Mouse (Mus musculus): ENCODE measurements around the gene Fance.

The Fance gene

GRCm38 (mm10) chr17:28313212-28313879 is at the start of gene Fance:
Fance (plus strand) TSS chr17:28313519.
- peak; percentile 93 for DNase-seq (ENCODE audit: low spot score)

DNA sequence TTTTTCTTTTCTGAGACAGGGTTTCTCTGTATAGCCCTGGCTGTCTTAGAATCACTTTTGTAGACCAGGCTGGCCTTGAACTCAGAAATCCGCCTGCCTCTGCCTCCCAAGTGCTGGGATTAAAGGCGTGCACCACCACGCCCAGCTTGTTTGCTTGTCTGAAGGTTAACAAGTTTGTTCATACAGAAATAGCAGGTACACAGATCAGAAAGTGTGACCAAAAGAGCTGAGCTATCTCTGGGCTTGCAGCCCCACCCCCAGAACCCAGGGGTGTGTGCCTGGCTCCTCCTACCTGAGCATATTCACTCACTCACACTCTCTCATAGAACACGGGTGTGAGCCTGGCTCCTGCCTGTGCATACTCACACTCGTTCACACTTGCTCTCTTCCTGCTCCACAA is 46.1 kb upstream of the Fance start:
- DNase-seq (ENCODE audit: low spot score) = no peak

- no peak for DNase-seq (ENCODE audit: low spot score)
Observed at GRCm38 (mm10) chr17:28270165-28270564, 43.2 kb upstream of the Fance start.

GRCm38 (mm10) chr17:28271537-28272266 is 41.6 kb upstream of the Fance start:
- no peak for DNase-seq (ENCODE audit: low spot score)

DNA sequence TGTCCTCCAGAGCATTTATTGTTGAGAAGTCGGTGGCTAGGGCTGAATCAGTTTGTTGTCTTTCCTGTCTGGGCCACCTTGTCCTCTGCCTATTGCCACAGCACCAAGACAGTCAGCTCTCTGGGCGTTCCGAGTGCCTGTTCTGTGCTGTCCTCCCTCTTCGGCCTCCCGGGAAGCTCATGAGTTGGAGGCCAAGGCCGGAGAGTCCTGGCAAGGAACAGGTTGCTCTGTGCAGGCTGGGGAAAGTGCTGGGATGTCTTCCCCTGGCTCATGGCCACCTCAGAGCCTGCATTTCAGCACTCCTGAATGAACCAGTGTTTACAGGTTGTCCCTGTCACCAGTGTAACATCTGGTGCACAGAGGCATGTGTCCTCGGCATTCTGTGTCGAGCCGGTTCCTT is 41.0 kb upstream of the Fance start:
- no peak for DNase-seq (ENCODE audit: low spot score)

GRCm38 (mm10) chr17:28272837-28273236 is 40.5 kb upstream of the Fance start:
- no peak for DNase-seq (ENCODE audit: low spot score)

DNA sequence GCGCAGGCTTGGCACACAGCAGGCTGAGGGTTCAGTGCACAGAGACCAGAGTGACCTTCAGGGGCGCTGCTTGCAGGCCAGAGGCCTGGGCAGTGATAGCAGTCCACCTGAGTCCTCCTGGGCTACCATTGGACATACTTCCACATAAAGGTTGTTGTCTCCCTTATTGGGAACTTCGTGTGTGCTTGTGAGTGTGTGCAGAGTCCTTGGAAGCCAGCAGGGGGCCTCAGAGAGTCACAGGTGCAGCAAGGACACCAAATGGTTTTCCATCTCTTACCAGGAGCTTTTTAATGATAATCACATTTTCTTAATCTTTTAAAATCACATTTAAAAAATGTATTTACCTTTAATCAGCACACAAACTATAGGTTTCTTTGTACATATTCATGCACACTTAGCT is 38.6 kb upstream of the Fance start:
- no peak for DNase-seq (ENCODE audit: low spot score)

DNA sequence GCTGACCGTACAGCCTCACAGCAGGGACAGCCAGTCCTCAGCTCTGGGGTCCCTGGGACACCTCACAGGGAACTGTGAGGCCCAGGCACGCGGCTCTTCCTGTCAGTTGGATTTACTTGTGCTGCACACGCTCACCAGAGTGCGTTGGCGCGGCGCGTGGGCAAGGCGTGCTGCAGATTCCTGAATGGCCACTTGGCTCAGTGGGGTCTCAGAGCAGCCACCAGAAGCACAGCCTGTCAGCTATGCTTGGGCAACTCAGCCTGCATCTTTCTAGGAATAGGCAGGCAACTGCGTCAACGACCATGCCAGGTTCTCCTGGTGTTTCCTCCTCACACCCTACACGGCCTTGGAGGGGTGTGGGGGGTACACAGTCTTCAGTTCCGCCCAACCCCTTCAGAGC is 36.1 kb upstream of the Fance start:
- DNase-seq (ENCODE audit: low spot score) = no peak

- DNase-seq (ENCODE audit: low spot score) = no peak
Observed at GRCm38 (mm10) chr17:28277721-28278120, 35.6 kb upstream of the Fance start.

GRCm38 (mm10) chr17:28278156-28278555 is 35.2 kb upstream of the Fance start:
- no peak for DNase-seq (ENCODE audit: low spot score)

DNA sequence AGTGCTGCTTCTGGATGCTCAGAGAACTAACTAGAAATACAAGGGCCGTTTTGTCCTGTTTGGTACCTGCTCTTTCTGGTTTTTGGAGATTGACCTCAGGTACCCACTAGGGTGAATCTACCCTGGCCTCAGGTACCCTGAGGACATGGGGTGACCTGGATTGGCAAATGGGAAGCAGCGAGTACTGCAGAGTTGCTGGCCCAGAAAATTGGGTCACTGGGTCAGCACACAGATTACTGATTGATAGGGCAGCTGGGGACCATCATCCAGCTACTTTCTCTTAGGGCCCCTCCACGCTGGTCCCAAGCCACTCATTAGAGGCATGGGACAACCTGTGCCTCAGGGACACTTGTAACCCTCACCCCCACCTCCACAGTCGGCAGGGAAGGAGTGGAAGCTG is 34.1 kb upstream of the Fance start:
- no peak for DNase-seq (ENCODE audit: low spot score)

GRCm38 (mm10) chr17:28279780-28280422 is 33.4 kb upstream of the Fance start:
- DNase-seq (ENCODE audit: low spot score) = no peak

DNA sequence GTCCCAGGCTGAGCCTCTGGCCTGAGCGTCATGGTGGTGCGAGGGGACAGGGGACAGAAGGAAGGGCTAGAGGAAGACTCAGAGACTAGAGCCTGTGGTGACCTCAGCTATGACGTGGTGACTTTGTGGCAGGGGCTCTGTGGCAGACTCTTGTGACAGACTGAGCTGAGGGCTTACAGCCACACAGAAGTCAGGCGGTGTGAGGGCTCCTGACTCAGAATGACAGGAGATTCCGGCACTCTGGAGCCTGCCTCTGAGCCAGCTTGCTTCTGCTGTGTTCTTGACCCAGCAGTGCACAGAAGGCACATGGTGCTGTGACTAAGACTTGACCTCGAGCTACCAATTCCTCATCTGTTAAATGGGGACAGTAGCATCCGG is 32.9 kb upstream of the Fance start:
- no peak for DNase-seq (ENCODE audit: low spot score)

DNA sequence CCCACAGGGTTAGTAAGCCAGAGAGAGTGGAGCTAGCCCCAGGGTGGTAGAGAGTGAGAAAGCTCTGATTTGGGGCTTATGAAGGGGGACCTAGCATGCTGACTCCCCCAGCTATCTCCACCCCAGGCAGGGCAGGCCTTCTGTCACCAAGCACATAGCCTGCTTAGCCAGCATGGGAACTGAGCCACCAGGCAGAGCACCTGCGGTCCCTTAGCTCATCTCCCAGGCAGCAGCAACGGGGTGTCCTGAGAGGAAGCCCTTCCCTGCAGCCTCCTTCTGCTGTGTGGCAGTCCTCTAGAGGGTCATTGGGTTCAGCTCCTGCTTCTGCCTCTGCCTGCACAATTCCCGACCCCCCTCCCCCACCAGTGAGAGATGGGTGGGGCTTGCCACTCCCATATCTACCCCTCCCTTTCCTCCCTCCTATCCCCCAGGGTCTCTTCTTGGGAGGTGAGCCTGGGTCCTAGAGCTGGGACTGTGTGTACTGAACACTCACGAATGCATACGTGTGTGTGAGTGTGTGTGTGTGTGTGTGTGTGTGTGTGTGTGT is 32.4 kb upstream of the Fance start:
- DNase-seq (ENCODE audit: low spot score) = no peak

GRCm38 (mm10) chr17:28281866-28282441 is 31.4 kb upstream of the Fance start:
- DNase-seq (ENCODE audit: low spot score) = no peak

DNA sequence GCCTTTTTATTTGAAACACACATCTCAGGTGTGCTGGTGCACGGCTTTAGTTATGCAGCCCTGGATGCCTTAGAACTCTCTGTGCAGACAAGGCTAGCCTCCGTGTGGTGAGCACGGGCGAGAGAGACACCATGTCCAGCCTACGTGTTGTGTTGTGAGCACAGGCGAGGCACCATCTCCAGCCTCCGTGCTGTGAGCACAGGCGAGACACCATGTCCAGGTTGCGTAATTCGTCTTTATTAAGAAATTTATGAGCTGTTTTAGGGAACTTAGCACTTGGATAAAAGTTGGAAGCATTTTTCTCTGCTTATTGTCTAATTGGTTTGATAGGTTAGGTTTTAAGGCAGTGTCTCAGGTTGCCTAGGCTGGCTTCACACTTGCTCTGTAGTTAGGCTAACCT is 30.1 kb upstream of the Fance start:
- DNase-seq (ENCODE audit: low spot score) = no peak

GRCm38 (mm10) chr17:28286133-28286532 is 27.2 kb upstream of the Fance start:
- DNase-seq (ENCODE audit: low spot score) = no peak

- DNase-seq (ENCODE audit: low spot score) = no peak
Observed at GRCm38 (mm10) chr17:28286964-28287363, 26.4 kb upstream of the Fance start.

- no peak for DNase-seq (ENCODE audit: low spot score)
Observed at GRCm38 (mm10) chr17:28287578-28287977, 25.7 kb upstream of the Fance start.

- DNase-seq (ENCODE audit: low spot score) = no peak
Observed at GRCm38 (mm10) chr17:28287980-28288379, 25.3 kb upstream of the Fance start.

GRCm38 (mm10) chr17:28290262-28290661 is 23.1 kb upstream of the Fance start:
- no peak for DNase-seq (ENCODE audit: low spot score)

- DNase-seq (ENCODE audit: low spot score) = no peak
Observed at GRCm38 (mm10) chr17:28290671-28291070, 22.6 kb upstream of the Fance start.

DNA sequence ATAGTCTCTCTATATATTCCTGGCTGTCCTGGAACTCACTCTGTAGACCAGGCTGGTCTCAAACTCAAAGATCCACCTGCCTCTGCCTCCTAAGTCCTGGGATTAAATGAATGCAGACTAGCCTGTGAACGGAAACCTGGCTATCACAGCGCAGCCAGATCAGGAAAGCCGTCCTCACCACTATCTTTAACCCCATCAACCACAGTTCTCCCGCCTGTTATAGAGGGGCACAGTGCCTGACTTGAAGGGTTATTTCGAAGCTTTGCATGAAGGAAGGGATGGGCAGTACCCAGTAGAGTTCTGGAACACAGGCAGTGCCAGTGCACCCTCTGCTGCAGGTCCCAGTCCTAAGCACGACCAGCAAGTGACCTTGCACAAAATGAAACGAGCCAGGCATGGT is 22.0 kb upstream of the Fance start:
- DNase-seq (ENCODE audit: low spot score) = no peak

Measured in spleen, adult 12 weeks (tissue).